Mouse (Mus musculus) adrenal gland, adult 18-20 months (tissue): ENCODE results near the gene Slc40a1. TPM values are rescaled to one million over a fixed set of nuclear protein-coding genes. Genes with fewer than 3 reads are reported as not detected.

Experiments
- DNase-seq, 2 experiments: peaks; one replicate each; pipeline ENCODE4 v3.0.0; 2021 to 2022; ENCODE audit warnings: low spot score in 2 of 2
- total RNA-seq, 2 experiments: library from RNA; stranded (reverse); gene quantifications; 1 replicate in 1 of 2; 2 replicates in 1 of 2; pipeline ENCODE4 v1.2.3; 2021

Gene Slc40a1
- total RNA-seq, 2 experiments from 2014 or later = 6.9 to 11.1 TPM

- DNase-seq = no peak
These were observed 39.5 kb downstream of the Slc40a1 start for GRCm38 (mm10) chr1:45886800-45887199.

GRCm38 (mm10) chr1:45883378-45883777 lies 42.9 kb downstream of the Slc40a1 start:
- no peak for DNase-seq

GRCm38 (mm10) chr1:45882076-45882475 lies 44.2 kb downstream of the Slc40a1 start:
- DNase-seq = no peak

GRCm38 (mm10) chr1:45881228-45881832 lies 45.0 kb downstream of the Slc40a1 start:
- no peak for DNase-seq

- DNase-seq = no peak
These were observed 48.9 kb downstream of the Slc40a1 start for GRCm38 (mm10) chr1:45877463-45877862.

GRCm38 (mm10) chr1:45876450-45877198 lies 49.7 kb downstream of the Slc40a1 start:
- no peak for DNase-seq

GRCm38 (mm10) chr1:45875640-45876039 lies 50.7 kb downstream of the Slc40a1 start:
- DNase-seq = no peak

GRCm38 (mm10) chr1:45873250-45873649 lies 53.1 kb downstream of the Slc40a1 start:
- DNase-seq = no peak

- no peak for DNase-seq
These were observed 57.7 kb downstream of the Slc40a1 start for GRCm38 (mm10) chr1:45868479-45869137.

- no peak for DNase-seq
These were observed 58.3 kb downstream of the Slc40a1 start for GRCm38 (mm10) chr1:45868050-45868449.

- DNase-seq = no peak
These were observed 59.9 kb downstream of the Slc40a1 start for GRCm38 (mm10) chr1:45866288-45867018.

GRCm38 (mm10) chr1:45865727-45866126 lies 60.6 kb downstream of the Slc40a1 start:
- DNase-seq = no peak

- DNase-seq = no peak
These were observed 61.0 kb downstream of the Slc40a1 start for GRCm38 (mm10) chr1:45865316-45865715.

- no peak for DNase-seq
These were observed 61.7 kb downstream of the Slc40a1 start for GRCm38 (mm10) chr1:45864564-45865014.

- no peak for DNase-seq
These were observed 62.7 kb downstream of the Slc40a1 start for GRCm38 (mm10) chr1:45863641-45864040.

- no peak for DNase-seq
These were observed 65.2 kb downstream of the Slc40a1 start for GRCm38 (mm10) chr1:45861162-45861561.

- no peak for DNase-seq
These were observed 66.0 kb downstream of the Slc40a1 start for GRCm38 (mm10) chr1:45860349-45860748.
